Comparison of ENCODE assay signal across 21 mouse cellular contexts in the genomic region with DNA sequence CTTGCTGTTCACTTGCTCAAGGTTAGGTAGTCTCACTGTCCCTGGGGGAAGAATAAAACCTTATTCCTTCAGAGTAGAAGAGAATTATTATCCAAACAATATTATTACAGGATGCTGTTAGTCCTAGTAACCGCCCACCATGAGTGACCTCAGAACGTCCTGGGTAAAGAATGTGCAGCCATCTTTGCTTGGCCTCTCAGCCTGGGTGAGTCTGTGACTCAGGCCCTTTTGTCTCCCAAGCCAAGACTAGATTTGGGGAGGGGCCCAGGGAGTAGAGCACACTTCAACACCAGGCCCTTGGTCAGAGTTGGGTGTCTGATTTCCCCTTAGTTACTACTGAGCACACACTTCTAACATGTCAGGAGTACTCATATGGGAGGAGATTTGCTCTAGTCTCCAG. TPM values are rescaled to one million over a fixed set of nuclear protein-coding genes. Genes with fewer than 3 reads are reported as not detected.
A peak's percentile ranks its signal among the peaks of the same experiment; 100 is the strongest.
DNase-seq lines count a peak whose midpoint lies in the region; ATAC-seq lines count a peak whose summit lies in the region.
"Had no signal": no experiment of that assay in that cellular context is flagged by ENCODE, and none has a peak within 500 bp of the region (broad histone marks: within the 10 kb centered on the region; RNA-seq: fewer than 3 reads in every experiment).

No protein-coding gene starts in this region.

- H3K9ac ChIP-seq in intestine, embryonic 16.5 days (ENCODE audit: low read depth, low read length): no peak overlapping the region
- H3K9ac ChIP-seq: embryonic facial prominence, embryonic 12.5 days; forebrain, embryonic 13.5 days; forebrain, embryonic 15.5 days; forebrain, postnatal 0 days had no signal

- no peaks in the 10 kb centered on the region for H3K36me3 ChIP-seq in intestine, embryonic 16.5 days (ENCODE audit: control insufficient read depth, insufficient read depth, low read length)
- H3K36me3 ChIP-seq: embryonic facial prominence, embryonic 10.5 days; embryonic facial prominence, embryonic 12.5 days; forebrain, embryonic 15.5 days; G1E had no signal

- peaks cover 3% of the 10 kb centered on the region for H3K4me1 ChIP-seq in intestine, embryonic 16.5 days (ENCODE audit: control insufficient read depth, insufficient read depth, low read length)
- H3K4me1 ChIP-seq: embryonic facial prominence, embryonic 12.5 days; forebrain, embryonic 15.5 days had no signal

- no peak overlapping the region for H3K4me3 ChIP-seq in intestine, embryonic 16.5 days (ENCODE audit: low read length)
- H3K4me3 ChIP-seq: embryonic facial prominence, embryonic 10.5 days; embryonic facial prominence, embryonic 12.5 days; forebrain, embryonic 13.5 days; forebrain, embryonic 15.5 days had no signal

- H3K4me2 ChIP-seq in intestine, embryonic 16.5 days (ENCODE audit: low read depth, low read length): no peak overlapping the region
- H3K4me2 ChIP-seq: embryonic facial prominence, embryonic 12.5 days; forebrain, embryonic 13.5 days; forebrain, embryonic 15.5 days had no signal

- peak; percentile 50 for DNase-seq in 3T3-L1 (ENCODE audit: low read depth, low spot score)
- DNase-seq in NIH3T3 (ENCODE audit: low read depth): peak; percentile 57
- DNase-seq in ZHBTc4 (ENCODE audit: low read depth, low spot score): peak; percentile 25
- no peak for DNase-seq in adrenal gland, postnatal 14 days
- DNase-seq: adrenal gland, adult 8-10 months; adrenal gland, postnatal 25 days; cerebellum, adult 11 months; cerebellum, adult 18-20 months; cerebellum, adult 8-10 months; cerebellum, adult 9-11 months; cerebellum, postnatal 14 days; cerebellum, postnatal 36 days; forebrain, postnatal 0 days had no signal

- no peaks in the 10 kb centered on the region for H3K9me3 ChIP-seq in intestine, embryonic 16.5 days (ENCODE audit: control insufficient read depth, low read length)
- H3K9me3 ChIP-seq: embryonic facial prominence, embryonic 10.5 days; embryonic facial prominence, embryonic 12.5 days; forebrain, embryonic 13.5 days; forebrain, embryonic 15.5 days; G1E had no signal

- no peak for ATAC-seq in intestine, embryonic 16.5 days
- ATAC-seq: forebrain, embryonic 13.5 days; forebrain, embryonic 15.5 days; forebrain, postnatal 0 days had no signal

- no peaks in the 10 kb centered on the region for H3K27me3 ChIP-seq in intestine, embryonic 16.5 days (replicated peaks; ENCODE audit: control insufficient read depth, insufficient read depth, low read length)
- H3K27me3 ChIP-seq: embryonic facial prominence, embryonic 12.5 days; forebrain, embryonic 13.5 days; forebrain, embryonic 15.5 days had no signal

- no peak overlapping the region for H3K27ac ChIP-seq in intestine, embryonic 16.5 days (ENCODE audit: low read length)
- H3K27ac ChIP-seq: embryonic facial prominence, embryonic 10.5 days; embryonic facial prominence, embryonic 12.5 days; forebrain, embryonic 13.5 days; forebrain, embryonic 15.5 days had no signal

- WGBS in intestine, embryonic 16.5 days: 61% methylated on average over 2 of the region's 2 CpGs

RNA-seq across cellular contexts. Expression of a gene that starts 12.5 kb away (rescaled TPM):
- total RNA-seq in adrenal gland, postnatal 14 days (2021): 4.3 and 4.9 TPM in 2 replicates
- 3.5 and 8.3 TPM in 2 replicates for polyA plus RNA-seq in intestine, embryonic 16.5 days (2015; fragmentation: Nextera tagmentation; extraction: Ambion mirVana)
- total RNA-seq: common myeloid progenitor, adult 5-6 weeks; G1E had no signal
- polyA plus RNA-seq: C2C12; forebrain, embryonic 13.5 days; G1E had no signal

RNA-seq across cellular contexts. Expression of a gene that starts 32.8 kb away (rescaled TPM):
- total RNA-seq in adrenal gland, postnatal 14 days (2021): 0.78 and 1.9 TPM in 2 replicates
- 1.0 and 1.2 TPM in 2 replicates for polyA plus RNA-seq in intestine, embryonic 16.5 days (2015; fragmentation: Nextera tagmentation; extraction: Ambion mirVana)
- total RNA-seq: common myeloid progenitor, adult 5-6 weeks had no signal
- polyA plus RNA-seq: G1E had no signal

RNA-seq across cellular contexts. Expression of a gene that starts 50.9 kb away (rescaled TPM):
- total RNA-seq in adrenal gland, postnatal 14 days (2021): 42.7 and 45.0 TPM in 2 replicates
- 19.0 and 20.6 TPM in 2 replicates for polyA plus RNA-seq in intestine, embryonic 16.5 days (2015; fragmentation: Nextera tagmentation; extraction: Ambion mirVana)
